11 mouse cellular contexts compared by ENCODE assay signal in genomic region chr16:16525266-16525904, GRCm38 (mm10).
DNase-seq lines count a peak whose midpoint lies in the region; ATAC-seq and TF ChIP-seq lines count a peak whose summit lies in the region.
"Had no signal": no experiment of that assay in that cellular context is flagged by ENCODE, and none has a peak within 500 bp of the region (broad histone marks: within the 10 kb centered on the region; RNA-seq: fewer than 3 reads in every experiment).

No protein-coding gene starts in this region.

- no peak overlapping the region for H3K27ac ChIP-seq in liver, embryonic 16.5 days (ENCODE audit: low read length)
- H3K27ac ChIP-seq in liver, embryonic 11.5 days (ENCODE audit: low read depth, low read length), result no peak overlapping the region
- peak overlapping the region; percentile 55 for H3K27ac ChIP-seq in heart, adult 2 months
- no peak overlapping the region for H3K27ac ChIP-seq in midbrain, embryonic 15.5 days
- H3K27ac ChIP-seq: forebrain, embryonic 12.5 days; midbrain, embryonic 13.5 days had no signal

- H3K9me3 ChIP-seq in liver, embryonic 16.5 days (replicated peaks; ENCODE audit: control insufficient read depth, low read length), result no peaks in the 10 kb centered on the region
- H3K9me3 ChIP-seq in liver, embryonic 11.5 days (ENCODE audit: control insufficient read depth, low read length), result no peaks in the 10 kb centered on the region
- H3K9me3 ChIP-seq in midbrain, embryonic 15.5 days, result no peaks in the 10 kb centered on the region
- H3K9me3 ChIP-seq: forebrain, embryonic 12.5 days; midbrain, embryonic 13.5 days had no signal

- H3K4me3 ChIP-seq in liver, embryonic 16.5 days (ENCODE audit: low read depth, low read length), result no peak overlapping the region
- H3K4me3 ChIP-seq in liver, embryonic 11.5 days (ENCODE audit: low read depth, low read length), result no peak overlapping the region
- peak overlapping the region; percentile 27 for H3K4me3 ChIP-seq in heart, adult 2 months
- H3K4me3 ChIP-seq in midbrain, embryonic 15.5 days, result no peak overlapping the region
- H3K4me3 ChIP-seq: forebrain, embryonic 12.5 days; midbrain, embryonic 13.5 days had no signal

- no peaks in the 10 kb centered on the region for H3K4me1 ChIP-seq in liver, embryonic 16.5 days (ENCODE audit: control insufficient read depth, low read depth, low read length)
- H3K4me1 ChIP-seq in liver, embryonic 11.5 days (replicated peaks; ENCODE audit: control insufficient read depth, insufficient read depth, low read length), result no peaks in the 10 kb centered on the region
- H3K4me1 ChIP-seq in heart, adult 2 months (ENCODE audit: control insufficient read depth, insufficient read depth, low read length), result peaks cover 13% of the 10 kb centered on the region
- H3K4me1 ChIP-seq in midbrain, embryonic 15.5 days, result peaks cover 33% of the 10 kb centered on the region

- ATAC-seq in liver, embryonic 16.5 days (ENCODE audit: low read depth), result 0 out of 2 replicates have a peak, but pooled peaks have one; percentile 32
- no peak for ATAC-seq in liver, embryonic 11.5 days (replicated peaks; ENCODE audit: low FRiP score)
- ATAC-seq in megakaryocyte, adult 5-6 weeks (ENCODE audit: poor library complexity, severe bottlenecking), result peak; percentile 84
- no peak; the same call in 1 of the 2 replicates for ATAC-seq in midbrain, embryonic 15.5 days (replicated peaks)
- no peak for ATAC-seq in megakaryocyte-erythroid progenitor cell, adult 5-6 weeks (replicated peaks; ENCODE audit: low FRiP score, low TSS enrichment, poor library complexity, severe bottlenecking)
- ATAC-seq: midbrain, embryonic 13.5 days; Patski had no signal

- 43% methylated on average over 3 of the region's 3 CpGs for WGBS in liver, embryonic 16.5 days (ENCODE audit: insufficient replicate concordance)
- 58% methylated on average over 3 of the region's 3 CpGs for WGBS in liver, embryonic 11.5 days
- WGBS in heart, adult 2 months, result 32% methylated on average over 3 of the region's 3 CpGs
- 63% methylated on average over 3 of the region's 3 CpGs for WGBS in midbrain, embryonic 15.5 days

- no peak for TF ChIP-seq EP300 in heart, adult 2 months (IDR thresholded peaks at IDR 0.05; ENCODE audit: insufficient read depth, low read depth, low read length)

- H3K4me2 ChIP-seq in liver, embryonic 16.5 days (ENCODE audit: low read depth, low read length), result no peak overlapping the region
- H3K4me2 ChIP-seq in liver, embryonic 11.5 days, result no peak overlapping the region
- no peak overlapping the region for H3K4me2 ChIP-seq in midbrain, embryonic 15.5 days
- H3K4me2 ChIP-seq: forebrain, embryonic 12.5 days; midbrain, embryonic 13.5 days had no signal

- no peak for DNase-seq in liver, embryonic 11.5 days (ENCODE audit: low spot score)
- peak; percentile 49 to 53 for DNase-seq in adrenal gland, postnatal 36 days
- peak; percentile 35 to 39 for DNase-seq in heart, adult 2 months
- DNase-seq: cerebellum, adult 9-10 months had no signal

- TF ChIP-seq CTCF in heart, adult 2 months (IDR thresholded peaks at IDR 0.05), result no peak

- intact Hi-C loops in heart, adult 2 months (cut with DNase I), result no loop called here

- H3K27me3 ChIP-seq in liver, embryonic 16.5 days (ENCODE audit: control insufficient read depth, insufficient read depth, low read depth, low read length), result no peaks in the 10 kb centered on the region
- no peaks in the 10 kb centered on the region for H3K27me3 ChIP-seq in liver, embryonic 11.5 days (replicated peaks; ENCODE audit: control insufficient read depth, insufficient read depth, low read length)
- H3K27me3 ChIP-seq in heart, adult 2 months (ENCODE audit: control insufficient read depth, insufficient read depth, low read length), result no peaks in the 10 kb centered on the region
- H3K27me3 ChIP-seq in midbrain, embryonic 15.5 days (replicated peaks), result no peaks in the 10 kb centered on the region
- H3K27me3 ChIP-seq: forebrain, embryonic 12.5 days; midbrain, embryonic 13.5 days; Patski had no signal

- H3K9ac ChIP-seq in liver, embryonic 16.5 days (ENCODE audit: low read depth, low read length), result no peak overlapping the region
- no peak overlapping the region for H3K9ac ChIP-seq in liver, embryonic 11.5 days (ENCODE audit: low read depth, low read length)
- peak overlapping the region; percentile 20; the same call in 1 of the 2 replicates for H3K9ac ChIP-seq in heart, adult 2 months (ENCODE audit: low read depth, low read length)
- no peak overlapping the region for H3K9ac ChIP-seq in midbrain, embryonic 15.5 days
- H3K9ac ChIP-seq: forebrain, embryonic 12.5 days; midbrain, embryonic 13.5 days had no signal

- no peak for TF ChIP-seq POLR2A in heart, adult 2 months (IDR thresholded peaks at IDR 0.05; ENCODE audit: insufficient read depth, low read depth, low read length)

- H3K36me3 ChIP-seq in liver, embryonic 16.5 days (ENCODE audit: control insufficient read depth, insufficient read depth), result no peaks in the 10 kb centered on the region
- H3K36me3 ChIP-seq in liver, embryonic 11.5 days (ENCODE audit: control insufficient read depth, insufficient read depth, low read length), result no peaks in the 10 kb centered on the region
- peaks cover 6% of the 10 kb centered on the region; the same call in 1 of the 2 replicates for H3K36me3 ChIP-seq in heart, adult 2 months (ENCODE audit: control insufficient read depth, insufficient read depth, low read length)
- no peaks in the 10 kb centered on the region for H3K36me3 ChIP-seq in midbrain, embryonic 15.5 days (replicated peaks)
- H3K36me3 ChIP-seq: forebrain, embryonic 12.5 days; midbrain, embryonic 13.5 days had no signal

- no peaks in the 10 kb centered on the region for H3K79me2 ChIP-seq in heart, adult 2 months (replicated peaks; ENCODE audit: control insufficient read depth, insufficient read depth, low read length)

Comparison
In these comparisons a context has a peak if more than half of its experiments do, and no peak if none do; other contexts are left out.
1. ATAC-seq: peak in liver, embryonic 16.5 days (single experiment) and megakaryocyte, adult 5-6 weeks (single experiment); none in liver, embryonic 11.5 days (single experiment), midbrain, embryonic 15.5 days (single experiment) and megakaryocyte-erythroid progenitor cell, adult 5-6 weeks (single experiment).